Mouse (Mus musculus) common myeloid progenitor, adult 5-6 weeks (primary cell): ENCODE data around the gene Gm20696. TPM values are rescaled to one million over a fixed set of nuclear protein-coding genes. Genes with fewer than 3 reads are reported as not detected.

Experiments
- ATAC-seq: replicated peaks from 2 replicates; pipeline ENCODE4 v1.8.0; 2016; ENCODE audit warnings: low read depth, mild to moderate bottlenecking, moderate TSS enrichment, inconsistent platforms; ENCODE audit not compliant: poor library complexity, severe bottlenecking
- total RNA-seq: library from RNA; stranded (forward); fragments of 200-1000, 187-1606 nt; gene quantifications from 2 replicates; pipeline ENCODE4 v1.2.3, GENCODE M21; 2017

Gm20696 gene
- total RNA-seq, 1 experiment from 2014 or later: 4.0 TPM

DNA sequence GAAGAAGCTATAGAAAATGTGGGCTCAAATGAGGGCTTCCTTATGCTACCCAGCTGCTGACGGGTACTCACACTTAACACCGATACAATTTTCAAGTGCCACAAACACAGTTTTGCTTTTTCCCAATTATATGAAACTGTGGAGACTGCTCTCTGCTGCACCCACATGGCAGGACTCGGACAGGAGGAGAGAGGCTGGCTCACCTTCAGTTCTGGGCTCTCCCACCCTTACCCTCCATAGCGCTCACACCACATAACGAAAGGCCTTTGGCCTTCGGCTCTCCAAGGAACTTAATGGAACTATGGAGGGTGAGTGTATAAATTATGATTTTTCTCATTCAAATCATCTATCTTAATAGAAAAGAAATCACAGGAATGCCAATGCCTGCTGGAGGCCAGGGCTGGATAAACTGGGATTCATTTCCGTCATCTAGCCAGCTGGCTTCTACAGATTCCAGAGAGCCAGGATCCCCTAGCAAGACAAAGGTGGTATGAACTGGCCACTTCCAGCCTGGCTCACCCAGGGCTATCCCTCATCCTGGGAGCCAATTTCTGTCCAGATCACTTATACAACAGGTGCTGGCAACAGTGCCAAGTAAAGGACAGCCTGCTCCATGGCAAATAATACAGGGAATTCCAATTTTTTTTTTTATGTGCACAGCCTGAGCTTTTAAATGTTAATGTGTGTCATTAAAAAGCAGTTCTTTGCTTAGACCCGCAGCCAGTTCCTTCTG, 36.7 kb downstream of the Gm20696 start:
- no peak for ATAC-seq

DNA sequence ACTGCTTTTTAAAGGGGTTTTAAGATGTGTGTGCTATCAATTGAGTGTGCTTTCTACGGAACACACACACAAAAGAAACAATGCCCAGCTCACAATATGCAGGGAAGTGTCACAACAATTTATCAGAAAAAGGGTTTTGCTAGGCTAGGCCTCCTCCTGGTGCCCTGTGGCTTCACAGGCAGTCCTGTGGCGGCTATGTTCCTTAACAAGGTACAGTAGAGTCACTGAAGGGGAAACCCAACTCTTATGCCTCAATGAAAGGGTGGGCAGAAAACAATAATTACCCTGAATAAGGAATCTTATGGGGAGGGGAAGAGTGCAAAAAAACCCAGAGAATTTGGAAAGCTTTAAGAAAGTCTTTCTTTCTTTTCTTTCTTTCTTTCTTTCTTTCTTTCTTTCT, 40.2 kb downstream of the Gm20696 start:
- ATAC-seq: no peak

DNA sequence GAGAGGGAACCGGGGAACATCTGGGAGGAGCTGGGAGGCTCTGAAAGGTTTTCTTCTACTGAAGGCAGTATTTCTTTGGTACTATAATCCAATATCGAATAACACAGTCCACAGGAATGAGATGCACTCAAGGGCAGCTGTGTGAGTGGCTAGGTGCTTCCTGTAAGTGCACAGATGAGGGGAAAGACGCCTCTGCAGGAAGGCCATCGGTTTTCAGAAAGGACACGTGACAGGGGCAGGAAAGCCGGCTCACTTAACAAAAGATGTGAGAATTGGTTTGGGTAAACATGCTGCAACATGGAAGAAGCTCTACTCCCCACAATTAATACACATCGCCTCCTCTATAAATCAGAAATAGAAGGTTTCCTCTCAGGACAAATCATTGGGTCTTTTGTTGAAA, 40.8 kb downstream of the Gm20696 start:
- no peak for ATAC-seq

DNA sequence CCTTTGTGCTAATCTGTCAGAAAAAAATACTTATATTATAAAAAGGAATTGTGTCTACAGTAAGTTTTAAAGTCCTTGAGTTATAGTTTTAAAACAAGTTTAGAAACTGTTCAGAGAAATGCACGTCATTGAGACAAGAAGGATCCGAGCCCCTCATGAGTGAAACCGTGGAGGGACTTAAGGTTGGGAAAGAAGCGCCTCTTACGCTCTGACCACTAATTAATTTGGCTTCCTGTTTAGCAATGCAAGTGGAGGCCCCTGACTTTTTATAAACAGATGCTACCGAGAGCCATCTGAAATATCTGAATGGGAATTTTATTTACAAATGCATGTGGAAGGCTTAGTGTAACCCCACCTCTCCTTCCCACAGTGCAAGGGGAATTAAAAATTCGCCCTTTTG, 41.3 kb downstream of the Gm20696 start:
- ATAC-seq: 0 out of 2 replicates have a peak, but pooled peaks have one; percentile 16

DNA sequence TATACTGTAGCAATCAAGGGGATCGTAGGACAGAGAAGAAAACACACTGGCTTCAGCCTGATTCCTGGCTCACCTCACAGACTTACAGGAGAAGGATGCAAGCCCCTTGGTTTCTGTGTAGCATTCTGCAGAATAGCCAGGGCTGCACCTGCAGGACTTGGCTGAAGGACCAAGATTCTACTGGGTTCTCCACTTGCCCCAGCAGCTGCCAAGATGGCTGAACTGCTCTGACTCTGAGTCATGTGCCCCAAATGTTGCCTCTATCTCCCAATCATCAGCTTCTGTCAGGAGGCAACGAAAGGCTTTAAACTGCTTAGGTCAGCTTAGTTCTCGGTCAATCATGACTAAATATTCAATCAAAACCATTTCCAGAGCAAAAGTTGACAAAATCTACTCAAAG, 42.1 kb downstream of the Gm20696 start:
- ATAC-seq: no peak

DNA sequence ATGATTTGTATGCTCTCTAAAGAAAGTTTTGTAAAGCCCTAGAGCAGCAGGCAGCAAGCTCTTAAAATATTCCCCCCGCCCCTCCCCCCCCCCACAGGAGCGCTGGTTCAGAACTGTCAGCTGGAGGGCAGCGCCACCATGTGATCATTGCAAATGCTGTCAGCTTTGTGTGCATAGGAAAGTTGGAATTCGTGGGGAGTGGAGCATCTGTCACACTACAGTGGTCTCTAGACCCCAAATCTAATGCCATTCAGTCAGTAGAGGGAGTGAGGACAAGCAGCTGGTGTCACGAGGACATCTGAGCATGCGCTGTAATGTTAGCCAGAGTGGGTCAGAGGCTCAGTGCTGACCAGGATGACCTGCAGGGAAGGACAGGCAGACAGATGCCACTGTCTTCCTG, 43.0 kb downstream of the Gm20696 start:
- ATAC-seq: no peak

DNA sequence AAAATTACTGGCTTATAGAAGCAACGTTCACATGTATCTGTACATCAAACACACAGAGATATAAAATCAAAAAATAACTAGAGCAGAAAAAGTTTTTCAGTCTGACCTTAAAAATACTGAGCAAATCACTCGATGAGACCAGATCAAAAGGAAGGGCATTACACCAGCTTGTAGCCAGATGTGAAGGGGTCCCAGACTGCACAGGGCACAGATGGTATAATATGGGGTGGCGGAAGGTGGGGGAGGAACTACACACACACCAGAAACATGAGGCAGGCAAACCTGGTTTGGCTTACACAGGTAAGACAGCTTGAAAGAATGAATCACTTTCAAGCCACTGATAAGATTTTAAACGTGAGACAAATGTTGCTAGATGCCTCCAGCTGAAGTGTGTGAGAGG, 45.4 kb downstream of the Gm20696 start:
- ATAC-seq: no peak

DNA sequence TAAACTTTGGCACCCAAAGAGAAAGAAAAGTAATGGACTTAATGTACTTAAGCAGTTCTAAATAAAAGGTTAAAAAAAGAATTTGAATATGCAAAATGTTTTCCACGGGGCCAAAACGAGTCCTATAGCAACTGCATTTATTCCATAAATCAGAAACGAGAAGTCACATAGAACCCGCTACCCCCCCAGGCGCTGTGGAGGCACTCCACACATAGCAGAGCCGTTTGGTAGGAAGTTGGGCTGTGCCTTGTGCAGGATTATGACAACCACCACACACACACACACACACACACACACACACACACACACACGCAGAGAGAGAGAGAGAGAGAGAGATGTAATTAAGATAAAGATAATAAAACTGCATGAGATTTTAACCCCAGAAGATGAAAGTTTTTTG, 46.1 kb downstream of the Gm20696 start:
- ATAC-seq: peak; percentile 65

DNA sequence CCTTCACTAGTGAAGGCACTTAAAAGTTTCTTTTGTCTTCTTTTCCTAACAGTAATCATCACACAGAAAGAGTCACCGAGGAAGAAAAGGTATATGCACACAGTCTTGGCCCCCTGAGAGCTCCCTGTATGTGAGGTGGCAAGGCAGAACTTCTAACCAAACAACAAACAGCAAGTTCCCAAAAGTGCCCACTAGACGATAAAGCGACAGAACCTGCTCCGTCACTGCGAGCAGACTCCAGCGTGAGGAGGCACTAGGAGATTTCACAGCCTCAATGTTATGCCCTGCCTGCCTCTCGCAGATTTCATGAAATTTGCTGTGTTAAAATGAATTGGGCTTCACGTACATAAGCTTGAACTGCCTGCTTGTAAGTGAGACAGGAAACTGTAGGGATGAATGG, 46.6 kb downstream of the Gm20696 start:
- ATAC-seq: peak; percentile 59

DNA sequence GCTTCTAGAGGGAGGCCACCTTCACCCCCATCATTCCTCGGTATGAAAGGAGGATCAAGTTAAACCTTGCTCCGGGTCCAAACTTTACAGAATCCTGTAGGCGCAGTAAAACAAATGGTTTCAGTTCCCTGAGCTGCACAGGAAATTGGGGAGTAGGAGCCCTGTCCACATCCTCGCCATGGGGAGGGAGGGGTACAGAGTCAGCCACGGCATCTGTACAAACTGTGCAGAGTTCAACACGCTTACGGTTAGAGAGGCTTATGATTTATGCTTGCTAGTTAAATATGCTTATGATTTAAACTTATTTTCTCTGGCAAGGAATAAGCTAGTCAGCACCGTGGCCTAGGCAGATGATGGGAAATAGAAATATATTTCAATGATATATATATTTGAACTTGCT, 47.1 kb downstream of the Gm20696 start:
- peak; percentile 71 for ATAC-seq

DNA sequence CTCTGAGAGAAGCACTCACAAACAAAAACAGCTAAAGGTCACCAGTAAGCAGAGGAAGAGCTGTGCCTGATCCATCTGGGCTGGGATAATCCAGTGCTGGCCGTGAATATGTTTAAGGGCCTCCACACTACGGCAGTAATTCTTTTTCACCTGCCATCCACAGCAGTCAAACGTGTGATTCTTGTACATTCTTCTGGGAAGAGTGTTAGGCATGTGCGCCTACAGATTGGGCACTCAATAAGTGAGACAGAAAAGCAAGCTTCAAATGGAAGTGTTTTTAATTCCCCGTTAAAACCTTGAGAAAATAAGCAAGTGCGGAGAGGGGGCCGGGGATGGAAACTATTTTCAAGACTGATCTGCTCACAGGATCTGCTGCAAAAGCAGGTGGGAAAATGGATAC, 48.7 kb downstream of the Gm20696 start:
- no peak for ATAC-seq

DNA sequence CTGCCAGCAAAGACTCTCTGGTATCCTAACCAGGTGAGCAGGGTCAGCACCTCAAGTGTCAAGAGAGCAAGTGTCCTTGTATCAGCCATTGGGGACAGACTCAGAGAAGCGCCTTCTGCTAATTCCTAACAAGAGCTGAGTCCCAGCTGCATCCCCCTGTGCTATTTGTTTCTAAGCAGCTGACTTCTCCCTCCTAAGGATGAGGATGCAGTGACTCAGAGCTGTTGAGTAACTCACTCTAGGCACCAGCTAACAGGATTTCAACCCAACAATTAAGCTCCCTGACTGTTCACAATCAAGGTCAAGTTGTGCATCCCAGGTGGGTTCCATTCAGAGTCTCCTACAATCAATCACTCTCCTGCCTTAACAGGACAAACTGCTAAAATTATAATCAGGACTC, 49.2 kb downstream of the Gm20696 start:
- no peak for ATAC-seq

DNA sequence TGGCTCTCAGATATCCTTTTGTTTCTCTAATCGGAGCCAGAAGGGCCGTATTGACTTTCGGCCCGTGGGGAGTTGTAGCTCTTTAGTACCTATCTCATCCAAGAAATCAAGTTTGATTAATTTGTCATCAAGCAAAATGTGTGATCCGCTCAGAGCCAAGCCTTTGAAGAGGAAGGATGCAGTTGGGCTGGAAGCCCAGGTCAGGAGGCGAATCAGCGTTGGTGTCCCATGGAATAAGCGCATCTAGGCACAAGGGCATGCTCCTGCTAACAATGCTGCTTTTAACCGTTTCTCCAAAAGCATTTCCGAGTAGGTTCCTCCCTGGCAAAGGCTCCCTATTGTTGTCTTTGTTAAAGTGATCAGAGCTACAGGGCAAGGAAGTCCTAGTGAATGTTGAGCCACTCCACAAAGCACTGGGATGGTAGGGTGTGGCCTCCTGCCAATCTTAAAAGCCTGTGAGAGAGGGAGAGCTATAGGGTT, 51.3 kb downstream of the Gm20696 start:
- no peak for ATAC-seq

DNA sequence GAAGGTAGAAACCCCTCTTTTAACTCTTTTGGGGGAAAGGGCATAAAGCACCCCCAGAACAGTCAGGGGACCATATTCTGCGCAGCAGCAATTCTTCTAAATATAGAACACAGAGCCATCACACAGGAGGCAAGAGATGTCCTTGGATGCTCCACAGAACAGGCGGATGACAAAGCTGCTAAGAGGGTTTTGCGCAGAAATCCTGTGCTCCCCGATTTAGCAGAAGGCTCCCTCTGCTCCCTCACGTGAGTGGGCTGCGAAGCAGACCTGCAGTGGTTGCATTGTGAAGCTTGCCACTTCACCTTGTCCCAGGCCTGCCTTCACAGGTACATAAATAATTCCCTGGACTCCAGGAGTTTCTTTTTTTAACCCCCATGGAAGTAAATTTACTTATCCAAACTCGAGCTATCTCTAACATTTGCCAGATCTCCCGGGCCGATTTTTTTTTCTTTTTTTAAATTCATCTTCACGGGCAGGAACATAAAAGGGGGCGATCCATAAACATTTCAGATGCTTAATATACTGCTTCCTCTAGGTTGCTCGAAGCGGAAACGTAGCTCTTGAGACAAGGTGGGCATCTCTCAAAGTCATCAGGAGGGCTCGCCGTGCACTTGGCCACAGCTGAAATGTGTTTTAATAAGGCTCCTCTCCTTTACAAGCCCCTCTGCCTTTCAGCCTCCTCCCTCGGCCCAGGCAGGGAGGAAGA, 51.9 kb downstream of the Gm20696 start:
- ATAC-seq: no peak

DNA sequence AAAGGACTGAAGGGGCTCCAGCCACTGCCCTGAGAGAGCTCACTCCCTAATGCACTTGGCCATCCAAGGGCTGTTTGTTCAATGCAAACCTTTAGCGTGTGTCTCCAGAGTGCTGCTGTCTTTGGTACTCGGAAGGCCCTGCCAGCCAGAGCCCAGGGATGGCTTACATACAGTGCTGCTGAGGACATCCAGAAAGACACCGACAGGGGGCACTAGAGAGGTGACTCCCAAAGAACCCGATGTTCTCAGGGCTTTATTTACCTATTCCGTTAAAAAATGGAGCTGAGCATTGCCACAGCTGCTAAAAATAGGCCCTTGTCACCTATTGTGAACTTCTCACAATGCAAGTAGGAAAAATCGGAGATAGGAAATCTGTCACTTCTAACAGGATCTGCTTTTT, 54.7 kb downstream of the Gm20696 start:
- no peak for ATAC-seq

DNA sequence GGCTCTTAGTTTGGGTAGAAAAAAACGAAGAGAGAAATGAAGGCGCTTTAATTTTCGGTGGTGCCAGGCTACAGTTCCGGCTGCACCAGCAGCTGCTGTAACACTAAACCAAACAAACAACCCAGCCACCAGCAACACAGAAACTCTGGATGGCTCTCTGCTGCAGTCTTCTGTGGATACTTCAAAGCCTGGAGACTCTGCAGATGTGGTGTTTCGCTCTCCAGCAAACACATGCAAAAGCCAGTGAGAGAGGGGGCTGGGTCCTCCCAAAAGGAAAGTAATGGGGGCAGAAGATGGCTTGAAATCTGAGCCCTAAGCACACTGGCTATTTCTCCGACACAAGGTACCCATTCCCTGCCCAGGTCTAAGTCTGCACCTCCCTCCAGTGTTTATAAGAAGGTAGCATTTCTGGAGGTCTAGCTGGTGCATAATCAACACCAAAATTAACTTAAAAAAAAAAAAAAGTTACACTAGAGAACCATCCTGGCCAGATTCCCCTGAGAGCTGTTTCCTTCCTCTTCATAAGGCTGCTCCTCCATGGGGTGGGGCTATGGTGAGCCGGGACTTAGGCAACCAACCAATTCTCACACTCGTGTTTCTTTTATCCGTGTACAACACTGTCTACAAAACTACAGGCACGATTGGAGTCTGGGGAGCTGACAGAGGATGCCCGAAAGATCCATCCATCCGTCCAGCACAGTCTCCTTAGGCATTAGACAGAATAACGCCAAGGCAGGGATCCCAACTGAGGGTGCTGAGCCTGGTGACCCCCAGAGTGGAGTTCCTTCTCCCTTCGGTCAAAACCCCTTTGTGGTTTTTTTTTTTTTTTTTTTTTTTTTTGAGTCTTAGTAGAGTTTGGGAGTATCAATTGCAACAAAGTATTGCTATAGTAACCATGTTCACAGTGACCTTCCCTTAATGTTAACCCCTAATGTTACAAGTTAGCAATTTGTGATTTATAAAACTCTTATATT, 55.9 kb downstream of the Gm20696 start:
- peak; percentile 74 for ATAC-seq

DNA sequence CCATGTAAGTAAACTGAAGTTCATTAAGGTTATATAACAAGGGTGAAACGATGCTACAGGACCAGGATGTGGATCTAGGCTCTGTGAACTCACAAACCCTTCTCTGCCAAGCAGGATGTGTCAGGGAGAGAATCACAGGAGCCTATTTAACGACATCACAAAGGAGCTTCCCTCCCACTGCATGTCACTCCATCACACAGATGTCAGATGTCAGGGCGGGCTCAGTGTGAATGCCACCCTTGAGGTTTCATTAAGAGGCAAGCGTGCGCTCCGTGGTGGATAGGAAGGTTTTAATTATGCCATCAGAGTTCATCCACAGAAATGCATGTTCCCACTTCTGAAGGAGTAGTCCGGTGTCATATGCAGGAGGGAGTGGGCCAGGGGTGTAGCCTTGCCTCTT, 60.5 kb downstream of the Gm20696 start:
- no peak for ATAC-seq

DNA sequence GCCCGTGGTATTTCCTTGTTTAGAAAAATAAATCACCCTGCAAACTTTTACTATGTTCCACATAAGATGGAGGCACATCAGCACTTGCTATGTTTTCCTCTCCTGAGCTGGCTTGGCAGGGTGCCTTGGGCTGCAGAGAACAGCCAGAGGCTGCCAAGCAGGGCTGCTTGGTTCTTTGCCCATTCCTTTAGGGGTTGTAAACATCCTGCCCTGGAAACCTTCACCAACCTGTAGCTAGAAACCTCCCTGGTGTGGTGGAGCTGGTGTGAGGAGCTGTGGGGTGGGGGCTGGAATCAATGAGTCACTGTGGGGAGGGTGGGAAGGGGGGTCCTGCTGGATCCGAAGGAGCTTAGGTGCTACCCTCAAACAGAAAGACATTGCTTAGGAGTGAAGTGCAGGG, 61.8 kb downstream of the Gm20696 start:
- no peak for ATAC-seq

DNA sequence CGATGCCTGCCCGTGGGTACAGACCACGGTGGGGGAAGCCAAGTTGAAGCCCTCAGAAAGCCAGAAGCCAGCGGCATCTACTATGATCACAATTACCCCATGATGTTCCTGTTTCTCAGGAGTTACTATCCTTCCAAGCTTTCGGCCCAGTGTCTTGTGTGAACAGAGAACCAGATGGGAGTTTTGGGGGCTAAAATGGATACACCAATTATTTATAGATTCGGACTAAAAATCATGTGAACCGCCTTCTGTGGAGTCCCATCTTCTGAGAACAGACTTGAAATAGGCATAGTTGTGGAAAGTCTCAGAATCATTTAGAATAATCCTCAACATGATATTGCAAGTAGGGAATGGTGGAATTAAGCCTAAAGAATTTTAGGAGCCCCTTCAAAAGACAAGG, 64.2 kb downstream of the Gm20696 start:
- ATAC-seq: no peak

DNA sequence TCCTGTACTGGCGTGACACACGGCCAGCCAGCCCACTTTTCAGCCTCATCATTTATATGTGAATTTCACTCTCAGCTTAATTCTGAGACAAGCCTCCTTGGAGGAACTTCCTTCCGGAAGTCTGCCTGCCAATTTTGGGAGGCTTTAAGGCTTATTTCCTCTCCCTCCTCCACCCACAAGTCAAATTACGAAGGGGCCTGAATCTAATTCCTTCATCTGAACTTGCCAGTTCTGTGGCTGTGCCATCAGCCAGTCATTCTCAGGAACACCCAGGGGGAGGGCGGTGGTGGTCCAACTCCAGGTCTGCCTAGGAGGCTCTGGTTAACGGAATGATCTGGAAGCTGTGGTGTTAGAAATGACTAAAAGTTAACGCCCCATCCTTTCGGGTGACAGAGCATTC, 65.7 kb downstream of the Gm20696 start:
- peak; percentile 33; the same call in 1 of the 2 replicates for ATAC-seq
